Mouse (Mus musculus): ENCODE data around the gene Abi3bp. TPM values are rescaled to one million over a fixed set of nuclear protein-coding genes. Genes with fewer than 3 reads are reported as not detected.

The Abi3bp gene
- polyA plus RNA-seq, 2 experiments = 27.1 to 35.3 TPM

- DNase-seq (ENCODE audit: low spot score) (no peak), ATAC-seq (ENCODE audit: low FRiP score, low read depth) (no peak)
- Histone ChIP-seq H3K36me3 (ENCODE audit: control insufficient read depth, insufficient read depth, low read length) (no peaks in the 10 kb centered on the region), H3K4me1 (ENCODE audit: control insufficient read depth, insufficient read depth, low read length) (no peaks in the 10 kb centered on the region; the same call in 1 of the 2 replicates), H3K9ac (ENCODE audit: low read depth, low read length, severe bottlenecking) (no peak overlapping the region), H3K27me3 (ENCODE audit: control insufficient read depth, insufficient read depth, low read length) (no peaks in the 10 kb centered on the region), H3K9me3 (ENCODE audit: control insufficient read depth, low read length) (no peaks in the 10 kb centered on the region), H3K4me2 (replicated peaks; ENCODE audit: low read depth, low read length, severe bottlenecking) (no peak overlapping the region), H3K4me3 (replicated peaks; ENCODE audit: low read length) (no peak overlapping the region), H3K27ac (replicated peaks; ENCODE audit: low read depth, low read length) (no peak overlapping the region)
- 52% methylated on average over 7 of the region's 7 CpGs for WGBS
- TF ChIP-seq POLR2A (IDR thresholded peaks at IDR 0.05; ENCODE audit: borderline replicate concordance, extremely low read depth, insufficient read depth, insufficient read length) = no peak
Measured at GRCm38 (mm10) chr16:56646382-56647172, 168.9 kb downstream of the Abi3bp start.

DNA sequence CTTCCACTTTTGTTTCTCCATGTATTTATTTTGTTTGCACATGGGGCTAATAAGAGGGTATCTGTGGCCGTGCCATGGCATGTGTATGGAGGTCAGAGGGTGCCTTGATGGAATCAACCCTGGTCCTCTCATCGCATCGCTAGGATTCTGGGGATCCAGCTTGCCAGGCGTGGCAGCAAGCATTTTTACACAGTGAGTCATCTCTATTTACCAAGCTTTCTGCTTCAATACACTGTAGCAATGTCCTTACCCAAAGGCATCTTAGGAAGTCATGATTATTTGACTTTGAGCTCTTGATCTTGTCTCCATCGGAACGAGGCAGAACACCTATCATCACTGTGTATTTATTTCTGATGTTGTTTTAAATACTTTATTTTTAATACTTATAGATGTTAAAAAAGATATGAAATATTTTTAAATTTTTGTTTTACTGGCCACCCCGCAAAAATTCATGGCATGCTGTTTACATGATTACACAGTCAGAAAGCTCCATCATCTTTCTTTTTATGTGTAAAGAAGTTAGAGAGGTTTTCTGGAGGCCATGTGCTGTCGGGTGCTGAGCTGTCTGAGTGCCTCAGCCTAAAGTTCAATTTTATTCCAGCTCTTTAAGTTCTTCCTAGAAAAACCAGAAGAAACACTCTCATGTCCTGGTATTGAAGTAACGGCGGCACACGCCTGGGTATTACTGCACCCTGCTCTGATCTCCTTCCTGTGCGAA lies 177.7 kb downstream of the Abi3bp start:
- no peaks in the 10 kb centered on the region for H3K9me3 ChIP-seq (ENCODE audit: control insufficient read depth, low read length)
- no peak for TF ChIP-seq POLR2A (IDR thresholded peaks at IDR 0.05; ENCODE audit: borderline replicate concordance, extremely low read depth, insufficient read depth, insufficient read length)
- no peaks in the 10 kb centered on the region for H3K27me3 ChIP-seq (ENCODE audit: control insufficient read depth, insufficient read depth, low read length)
- no peak for ATAC-seq (ENCODE audit: low FRiP score, low read depth)
- no peaks in the 10 kb centered on the region for H3K36me3 ChIP-seq (ENCODE audit: control insufficient read depth, insufficient read depth, low read length)
- no peak overlapping the region for H3K4me3 ChIP-seq (replicated peaks; ENCODE audit: low read length)
- peak overlapping the region; percentile 10; the same call in 1 of the 2 replicates for H3K4me2 ChIP-seq (replicated peaks; ENCODE audit: low read depth, low read length, severe bottlenecking)
- no peaks in the 10 kb centered on the region for H3K4me1 ChIP-seq (ENCODE audit: control insufficient read depth, insufficient read depth, low read length)
- DNase-seq (ENCODE audit: low spot score) = no peak
- 71% methylated on average over 12 of the region's 12 CpGs for WGBS
- H3K9ac ChIP-seq (ENCODE audit: low read depth, low read length, severe bottlenecking) = no peak overlapping the region
- H3K27ac ChIP-seq (replicated peaks; ENCODE audit: low read depth, low read length) = no peak overlapping the region

DNA sequence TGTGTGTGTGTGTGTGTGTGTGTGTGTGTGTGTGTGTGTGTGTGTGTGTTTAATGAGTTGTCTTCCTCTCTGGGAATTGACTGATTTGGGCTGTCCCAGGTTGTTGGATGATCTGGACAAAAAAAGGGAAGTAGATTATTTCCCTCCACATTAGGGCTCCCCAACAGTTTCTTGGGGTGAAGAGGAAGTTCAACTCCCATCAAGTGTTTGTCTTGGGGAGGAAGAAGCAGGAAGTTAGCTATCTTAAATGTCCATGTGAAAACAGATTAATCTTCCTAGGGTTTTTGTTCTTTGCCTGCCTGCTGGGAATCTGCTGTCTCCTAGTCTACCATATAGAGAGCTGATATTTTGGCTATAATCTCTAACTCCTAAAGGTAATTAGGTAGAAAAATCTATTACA lies 181.2 kb downstream of the Abi3bp start:
- DNase-seq (ENCODE audit: low spot score) (no peak), ATAC-seq (ENCODE audit: low FRiP score, low read depth) (no peak)
- Histone ChIP-seq H3K27ac (replicated peaks; ENCODE audit: low read depth, low read length) (no peak overlapping the region), H3K4me3 (replicated peaks; ENCODE audit: low read length) (no peak overlapping the region), H3K9ac (ENCODE audit: low read depth, low read length, severe bottlenecking) (no peak overlapping the region), H3K4me1 (ENCODE audit: control insufficient read depth, insufficient read depth, low read length) (no peaks in the 10 kb centered on the region), H3K4me2 (replicated peaks; ENCODE audit: low read depth, low read length, severe bottlenecking) (no peak overlapping the region), H3K27me3 (ENCODE audit: control insufficient read depth, insufficient read depth, low read length) (no peaks in the 10 kb centered on the region), H3K36me3 (ENCODE audit: control insufficient read depth, insufficient read depth, low read length) (no peaks in the 10 kb centered on the region), H3K9me3 (ENCODE audit: control insufficient read depth, low read length) (no peaks in the 10 kb centered on the region)
- no peak for TF ChIP-seq POLR2A (IDR thresholded peaks at IDR 0.05; ENCODE audit: borderline replicate concordance, extremely low read depth, insufficient read depth, insufficient read length)

DNA sequence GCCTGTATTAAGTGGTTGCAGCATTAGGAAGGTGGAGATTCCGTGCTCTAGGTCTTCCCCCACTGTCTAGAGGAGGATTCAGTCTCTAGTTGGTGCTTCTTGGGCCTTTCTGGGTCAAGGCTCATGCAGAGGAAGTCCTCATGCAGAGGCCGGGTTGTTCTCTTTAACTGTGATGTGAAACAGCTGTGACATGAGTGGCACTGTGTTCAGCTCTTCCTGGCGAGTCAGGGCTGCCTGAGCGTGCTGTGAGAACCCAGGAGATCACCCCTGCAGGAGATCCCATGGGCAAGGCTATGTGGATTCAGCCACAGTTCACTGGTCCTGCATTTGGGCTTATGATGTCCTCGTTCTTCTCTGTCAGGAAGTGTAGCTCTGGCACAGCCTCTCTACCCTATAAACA lies 191.8 kb downstream of the Abi3bp start:
- no peak overlapping the region for H3K9ac ChIP-seq (ENCODE audit: low read depth, low read length, severe bottlenecking)
- WGBS = 50% methylated on average over 5 of the region's 5 CpGs
- DNase-seq (ENCODE audit: low spot score) (no peak), ATAC-seq (ENCODE audit: low FRiP score, low read depth) (no peak)
- no peak overlapping the region for H3K4me2 ChIP-seq (replicated peaks; ENCODE audit: low read depth, low read length, severe bottlenecking)
- H3K4me1 ChIP-seq (ENCODE audit: control insufficient read depth, insufficient read depth, low read length) = peaks cover 9% of the 10 kb centered on the region
- no peak overlapping the region for H3K4me3 ChIP-seq (replicated peaks; ENCODE audit: low read length)
- no peaks in the 10 kb centered on the region for H3K36me3 ChIP-seq (ENCODE audit: control insufficient read depth, insufficient read depth, low read length)
- no peaks in the 10 kb centered on the region for H3K9me3 ChIP-seq (ENCODE audit: control insufficient read depth, low read length)
- H3K27ac ChIP-seq (replicated peaks; ENCODE audit: low read depth, low read length) = no peak overlapping the region
- TF ChIP-seq POLR2A (IDR thresholded peaks at IDR 0.05; ENCODE audit: borderline replicate concordance, extremely low read depth, insufficient read depth, insufficient read length) = no peak
- no peaks in the 10 kb centered on the region for H3K27me3 ChIP-seq (ENCODE audit: control insufficient read depth, insufficient read depth, low read length)

GRCm38 (mm10) chr16:56670941-56671340 lies 193.3 kb downstream of the Abi3bp start:
- Histone ChIP-seq H3K9me3 (ENCODE audit: control insufficient read depth, low read length) (no peaks in the 10 kb centered on the region), H3K36me3 (ENCODE audit: control insufficient read depth, insufficient read depth, low read length) (no peaks in the 10 kb centered on the region), H3K4me1 (ENCODE audit: control insufficient read depth, insufficient read depth, low read length) (peaks cover 9% of the 10 kb centered on the region), H3K4me2 (replicated peaks; ENCODE audit: low read depth, low read length, severe bottlenecking) (no peak overlapping the region), H3K27me3 (ENCODE audit: control insufficient read depth, insufficient read depth, low read length) (no peaks in the 10 kb centered on the region), H3K4me3 (replicated peaks; ENCODE audit: low read length) (no peak overlapping the region), H3K9ac (ENCODE audit: low read depth, low read length, severe bottlenecking) (no peak overlapping the region), H3K27ac (replicated peaks; ENCODE audit: low read depth, low read length) (no peak overlapping the region)
- 80% methylated on average over 8 of the region's 8 CpGs for WGBS
- DNase-seq (ENCODE audit: low spot score) = no peak
- no peak for TF ChIP-seq POLR2A (IDR thresholded peaks at IDR 0.05; ENCODE audit: borderline replicate concordance, extremely low read depth, insufficient read depth, insufficient read length)
- ATAC-seq (ENCODE audit: low FRiP score, low read depth) = no peak
